Mouse (Mus musculus): ENCODE measurements at regions not wholly inside any gene's neighbourhood (a gene's known extent, or its start where the extent isn't known, plus 50 kb on each side); places are given as distances from the start of the nearest gene placed in this dataset.

DNA sequence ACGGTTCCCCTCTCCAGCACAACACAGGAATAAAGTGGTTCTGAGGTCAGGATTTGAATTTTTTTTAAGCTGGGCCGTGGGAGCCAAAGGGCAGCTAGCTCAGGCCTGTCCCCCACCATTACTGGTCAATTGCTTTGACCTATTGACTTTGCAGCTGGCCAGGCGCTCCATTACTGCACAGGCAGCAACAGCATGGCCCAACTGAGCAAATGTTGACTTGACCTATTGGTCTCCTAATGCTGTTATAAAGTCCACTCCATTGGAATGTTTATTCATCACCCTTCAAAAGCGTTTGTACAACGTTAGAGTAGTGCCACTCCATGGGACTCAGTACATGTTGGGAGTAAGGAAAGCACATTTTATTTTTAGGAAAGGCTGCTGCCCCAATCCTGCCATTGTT lies 127.5 kb upstream of the Mylip start:
- TF ChIP-seq CTCF (IDR thresholded peaks at IDR 0.05; ENCODE audit: low read depth, low read length) (no peak), POLR2A (IDR thresholded peaks at IDR 0.05; ENCODE audit: borderline replicate concordance, low read depth, low read length) (no peak)
